Mouse (Mus musculus) T-helper 1 cell (primary cell): ENCODE measurements around the gene Mrpl30.

Experiments
- in situ Hi-C: fragments of 300-600 bp; cut with MboI, MseI; formaldehyde crosslinking; loops from one replicate; pipeline ENCODE4 v1.15.1; 2025; ENCODE audit warnings: high pct_unique_total_duplicates

The Mrpl30 gene

GRCm38 (mm10) chr1:37894606-37895005 lies 4.3 kb downstream of the Mrpl30 start:
- in situ Hi-C loops = loop anchor here (5.0 kb wide), 1 partner anchor 93 kb away; no protein-coding TSS in a partner anchor

- in situ Hi-C loops = loop anchor here (5.0 kb wide), 1 partner anchor 87 kb away; no protein-coding TSS in a partner anchor
Measured at GRCm38 (mm10) chr1:37899816-37900215, 9.5 kb downstream of the Mrpl30 start.

- in situ Hi-C loops = no loop called here
Measured at GRCm38 (mm10) chr1:37900288-37900687, 10.0 kb downstream of the Mrpl30 start.

- in situ Hi-C loops = no loop called here
Measured at GRCm38 (mm10) chr1:37903178-37903577, 12.9 kb downstream of the Mrpl30 start.

GRCm38 (mm10) chr1:37912751-37913150 lies 22.5 kb downstream of the Mrpl30 start:
- in situ Hi-C loops = no loop called here

- in situ Hi-C loops = no loop called here
Measured at GRCm38 (mm10) chr1:37916393-37916792, 26.1 kb downstream of the Mrpl30 start, which contains the start of gene Lyg2. Lyg2 (minus strand) TSS chr1:37916493.

- in situ Hi-C loops = no loop called here
Measured at GRCm38 (mm10) chr1:37917666-37918065, 27.4 kb downstream of the Mrpl30 start.

- in situ Hi-C loops = no loop called here
Measured at GRCm38 (mm10) chr1:37918096-37918495, 27.8 kb downstream of the Mrpl30 start.

- in situ Hi-C loops = loop anchor here (10.0 kb wide), 1 partner anchor 172 kb away; no protein-coding TSS in a partner anchor
Measured at GRCm38 (mm10) chr1:37922536-37922935, 32.3 kb downstream of the Mrpl30 start.

- in situ Hi-C loops = loop anchor here (10.0 kb wide), 1 partner anchor 169 kb away; no protein-coding TSS in a partner anchor
Measured at GRCm38 (mm10) chr1:37925971-37926370, 35.7 kb downstream of the Mrpl30 start.

- in situ Hi-C loops = no loop called here
Measured at GRCm38 (mm10) chr1:37931806-37932205, 41.5 kb downstream of the Mrpl30 start.
